Mouse (Mus musculus): ENCODE measurements around the gene Gm49342. TPM values are rescaled to one million over a fixed set of nuclear protein-coding genes. Genes with fewer than 3 reads are reported as not detected.
"Not testable (repeated sequence)": the region's sequence is repeated elsewhere in the genome, so short reads cannot be mapped to it uniquely, and the experiment has no call there.

Gm49342 gene
- polyA plus RNA-seq, 1 experiment from 2014 or later, result not detected

GRCm38 (mm10) chr14:50945526-50945925 is 1.2 kb downstream of the Gm49342 start:
- peak overlapping the region; percentile 53; the same call in 1 of the 2 replicates for H3K9ac ChIP-seq (ENCODE audit: low read depth, low read length)
- 25% methylated on average over 3 of the region's 3 CpGs for WGBS

GRCm38 (mm10) chr14:50955487-50955886 is 11.2 kb downstream of the Gm49342 start:
- 91% methylated on average over 10 of the region's 10 CpGs for WGBS
- Histone ChIP-seq H3K9me3 (ENCODE audit: control insufficient read depth, low read length) (no peaks in the 10 kb centered on the region), H3K9ac (ENCODE audit: low read depth, low read length) (no peak overlapping the region), H3K27me3 (ENCODE audit: control insufficient read depth, insufficient read depth, low read length) (no peaks in the 10 kb centered on the region), H3K4me2 (replicated peaks; ENCODE audit: low read depth, low read length) (no peak overlapping the region), H3K27ac (ENCODE audit: low read depth, low read length) (no peak overlapping the region), H3K4me1 (ENCODE audit: control insufficient read depth, insufficient read depth, low read length) (no peaks in the 10 kb centered on the region), H3K4me3 (ENCODE audit: low read length) (no peak overlapping the region), H3K36me3 (ENCODE audit: control insufficient read depth, insufficient read depth, low read length) (peaks cover 10% of the 10 kb centered on the region)
- ATAC-seq (ENCODE audit: low FRiP score, low TSS enrichment), result no peak

More at GRCm38 (mm10) chr14:50945526-50945925, 1.2 kb downstream of the Gm49342 start:
- H3K4me1 ChIP-seq (ENCODE audit: control insufficient read depth, insufficient read depth, low read length); ATAC-seq (ENCODE audit: low FRiP score, low TSS enrichment); H3K27ac ChIP-seq (ENCODE audit: low read depth, low read length); H3K9me3 ChIP-seq (ENCODE audit: control insufficient read depth, low read length); H3K36me3 ChIP-seq (ENCODE audit: control insufficient read depth, insufficient read depth, low read length); H3K27me3 ChIP-seq (ENCODE audit: control insufficient read depth, insufficient read depth, low read length): not testable (repeated sequence)
- Histone ChIP-seq H3K4me2 (replicated peaks; ENCODE audit: low read depth, low read length) (peak overlapping the region; percentile 63), H3K4me3 (ENCODE audit: low read length) (peak overlapping the region; percentile 37)

- not testable (repeated sequence) for H3K4me1 ChIP-seq (ENCODE audit: control insufficient read depth, insufficient read depth, low read length); H3K9ac ChIP-seq (ENCODE audit: low read depth, low read length); H3K9me3 ChIP-seq (ENCODE audit: control insufficient read depth, low read length); H3K27me3 ChIP-seq (ENCODE audit: control insufficient read depth, insufficient read depth, low read length); H3K4me3 ChIP-seq (ENCODE audit: low read length); H3K27ac ChIP-seq (ENCODE audit: low read depth, low read length)
- peak within 1 kb of the TSS; percentile 31 for H3K4me2 ChIP-seq (replicated peaks; ENCODE audit: low read depth, low read length)
- WGBS, result 7% methylated on average over 19 of the region's 19 CpGs
- peaks cover 10% of the 10 kb centered on the region for H3K36me3 ChIP-seq (ENCODE audit: control insufficient read depth, insufficient read depth, low read length)
- peak; percentile 84 for ATAC-seq (ENCODE audit: low FRiP score, low TSS enrichment)
Observed at GRCm38 (mm10) chr14:50955942-50956508, 11.7 kb downstream of the Gm49342 start, which contains the start of gene Pnp2. TSS of gene Pnp2 (plus strand) at chr14:50955992.

GRCm38 (mm10) chr14:50956724-50957123 is 12.4 kb downstream of the Gm49342 start:
- not testable (repeated sequence) for ATAC-seq (ENCODE audit: low FRiP score, low TSS enrichment); H3K4me3 ChIP-seq (ENCODE audit: low read length); H3K9ac ChIP-seq (ENCODE audit: low read depth, low read length); H3K27ac ChIP-seq (ENCODE audit: low read depth, low read length); H3K36me3 ChIP-seq (ENCODE audit: control insufficient read depth, insufficient read depth, low read length); H3K27me3 ChIP-seq (ENCODE audit: control insufficient read depth, insufficient read depth, low read length); H3K9me3 ChIP-seq (ENCODE audit: control insufficient read depth, low read length); H3K4me2 ChIP-seq (replicated peaks; ENCODE audit: low read depth, low read length); H3K4me1 ChIP-seq (ENCODE audit: control insufficient read depth, insufficient read depth, low read length)
- 71% methylated on average over 6 of the region's 6 CpGs for whole genome bisulfite sequencing

GRCm38 (mm10) chr14:50957146-50957545 is 12.8 kb downstream of the Gm49342 start:
- 52% methylated on average over 3 of the region's 3 CpGs for WGBS
- ATAC-seq (ENCODE audit: low FRiP score, low TSS enrichment), result not testable (repeated sequence)

GRCm38 (mm10) chr14:50958289-50958995 is 14.1 kb downstream of the Gm49342 start:
- not testable (repeated sequence) for H3K4me2 ChIP-seq (replicated peaks; ENCODE audit: low read depth, low read length)

More at GRCm38 (mm10) chr14:50957146-50957545, 12.8 kb downstream of the Gm49342 start:
- not testable (repeated sequence) for H3K9me3 ChIP-seq (ENCODE audit: control insufficient read depth, low read length); H3K27ac ChIP-seq (ENCODE audit: low read depth, low read length); H3K4me2 ChIP-seq (replicated peaks; ENCODE audit: low read depth, low read length); H3K4me1 ChIP-seq (ENCODE audit: control insufficient read depth, insufficient read depth, low read length); H3K27me3 ChIP-seq (ENCODE audit: control insufficient read depth, insufficient read depth, low read length); H3K9ac ChIP-seq (ENCODE audit: low read depth, low read length); H3K4me3 ChIP-seq (ENCODE audit: low read length); H3K36me3 ChIP-seq (ENCODE audit: control insufficient read depth, insufficient read depth, low read length)

GRCm38 (mm10) chr14:50968216-50968980 is 24.1 kb downstream of the Gm49342 start:
- no peaks in the 10 kb centered on the region for H3K27me3 ChIP-seq (ENCODE audit: control insufficient read depth, insufficient read depth, low read length)
- no peak overlapping the region for H3K9ac ChIP-seq (ENCODE audit: low read depth, low read length)
- H3K4me1 ChIP-seq (ENCODE audit: control insufficient read depth, insufficient read depth, low read length), result 0 out of 2 replicates have a peak, but pooled peaks cover 3% of the 10 kb centered on the region
- no peak overlapping the region for H3K27ac ChIP-seq (ENCODE audit: low read depth, low read length)
- 67% methylated on average over 5 of the region's 5 CpGs for WGBS
- H3K36me3 ChIP-seq (ENCODE audit: control insufficient read depth, insufficient read depth, low read length), result no peaks in the 10 kb centered on the region
- no peak overlapping the region for H3K4me3 ChIP-seq (ENCODE audit: low read length)
- ATAC-seq (ENCODE audit: low FRiP score, low TSS enrichment), result no peak
- H3K4me2 ChIP-seq (replicated peaks; ENCODE audit: low read depth, low read length), result no peak overlapping the region
- no peaks in the 10 kb centered on the region for H3K9me3 ChIP-seq (ENCODE audit: control insufficient read depth, low read length)

More at GRCm38 (mm10) chr14:50958289-50958995, 14.1 kb downstream of the Gm49342 start:
- H3K27me3 ChIP-seq (ENCODE audit: control insufficient read depth, insufficient read depth, low read length); H3K4me3 ChIP-seq (ENCODE audit: low read length); H3K4me1 ChIP-seq (ENCODE audit: control insufficient read depth, insufficient read depth, low read length); H3K36me3 ChIP-seq (ENCODE audit: control insufficient read depth, insufficient read depth, low read length); H3K9ac ChIP-seq (ENCODE audit: low read depth, low read length); ATAC-seq (ENCODE audit: low FRiP score, low TSS enrichment); H3K9me3 ChIP-seq (ENCODE audit: control insufficient read depth, low read length); H3K27ac ChIP-seq (ENCODE audit: low read depth, low read length): not testable (repeated sequence)
- WGBS, result 94% methylated on average over 5 of the region's 5 CpGs

GRCm38 (mm10) chr14:50969041-50969440 is 24.7 kb downstream of the Gm49342 start:
- Histone ChIP-seq H3K27ac (ENCODE audit: low read depth, low read length) (no peak overlapping the region), H3K4me1 (ENCODE audit: control insufficient read depth, insufficient read depth, low read length) (0 out of 2 replicates have a peak, but pooled peaks cover 3% of the 10 kb centered on the region), H3K4me3 (ENCODE audit: low read length) (no peak overlapping the region), H3K9me3 (ENCODE audit: control insufficient read depth, low read length) (no peaks in the 10 kb centered on the region), H3K9ac (ENCODE audit: low read depth, low read length) (no peak overlapping the region), H3K27me3 (ENCODE audit: control insufficient read depth, insufficient read depth, low read length) (no peaks in the 10 kb centered on the region), H3K36me3 (ENCODE audit: control insufficient read depth, insufficient read depth, low read length) (no peaks in the 10 kb centered on the region), H3K4me2 (replicated peaks; ENCODE audit: low read depth, low read length) (no peak overlapping the region)
- no peak for ATAC-seq (ENCODE audit: low FRiP score, low TSS enrichment)
- 6% methylated on average over 1 of the region's 1 CpGs for WGBS

Measured in kidney, embryonic 14.5 days (tissue).